Mouse (Mus musculus): ENCODE data around the gene Sec24a. TPM values are rescaled to one million over a fixed set of nuclear protein-coding genes. Genes with fewer than 3 reads are reported as not detected.
"Not testable (repeated sequence)": the region's sequence is repeated elsewhere in the genome, so short reads cannot be mapped to it uniquely, and the experiment has no call there.

Sec24a gene
- polyA plus RNA-seq, 1 experiment from 2014 or later: 21.2 TPM

- peak overlapping the region; percentile 100 for H3K4me3 ChIP-seq (ENCODE audit: low read length)
- WGBS: under 1% methylated on average over 46 of the region's 46 CpGs
Measured at GRCm38 (mm10) chr11:51755621-51756311, 7.7 kb downstream of the Sec24a start.

GRCm38 (mm10) chr11:51751623-51752225 is 11.7 kb downstream of the Sec24a start:
- H3K27ac ChIP-seq (ENCODE audit: low read length); H3K9ac ChIP-seq (ENCODE audit: low read depth, low read length); ATAC-seq; H3K4me2 ChIP-seq (ENCODE audit: low read depth, low read length); H3K27me3 ChIP-seq (replicated peaks; ENCODE audit: control insufficient read depth, insufficient read depth, low read length); H3K36me3 ChIP-seq (ENCODE audit: control insufficient read depth, insufficient read depth, low read length); H3K4me3 ChIP-seq (ENCODE audit: low read length); H3K9me3 ChIP-seq (ENCODE audit: control insufficient read depth, low read length): not testable (repeated sequence)
- H3K4me1 ChIP-seq (ENCODE audit: control insufficient read depth, insufficient read depth, low read length): peaks cover 11% of the 10 kb centered on the region; the same call in 1 of the 2 replicates
- 79% methylated on average over 6 of the region's 6 CpGs for WGBS

More at GRCm38 (mm10) chr11:51755621-51756311, 7.7 kb downstream of the Sec24a start:
- Histone ChIP-seq H3K9ac (ENCODE audit: low read depth, low read length) (peak overlapping the region; percentile 99), H3K4me2 (ENCODE audit: low read depth, low read length) (peak overlapping the region; percentile 80), H3K9me3 (ENCODE audit: control insufficient read depth, low read length) (no peaks in the 10 kb centered on the region), H3K36me3 (ENCODE audit: control insufficient read depth, insufficient read depth, low read length) (0 out of 2 replicates have a peak, but pooled peaks cover 4% of the 10 kb centered on the region), H3K27ac (ENCODE audit: low read length) (peak overlapping the region; percentile 91), H3K27me3 (replicated peaks; ENCODE audit: control insufficient read depth, insufficient read depth, low read length) (no peaks in the 10 kb centered on the region), H3K4me1 (ENCODE audit: control insufficient read depth, insufficient read depth, low read length) (peaks cover 11% of the 10 kb centered on the region; the same call in 1 of the 2 replicates)
- peak; percentile 70 for ATAC-seq

GRCm38 (mm10) chr11:51746096-51746495 is 17.3 kb downstream of the Sec24a start:
- Histone ChIP-seq H3K9ac (ENCODE audit: low read depth, low read length) (no peak overlapping the region), H3K4me2 (ENCODE audit: low read depth, low read length) (no peak overlapping the region), H3K27me3 (replicated peaks; ENCODE audit: control insufficient read depth, insufficient read depth, low read length) (no peaks in the 10 kb centered on the region), H3K27ac (ENCODE audit: low read length) (no peak overlapping the region), H3K4me1 (ENCODE audit: control insufficient read depth, insufficient read depth, low read length) (peaks cover 3% of the 10 kb centered on the region; the same call in 1 of the 2 replicates), H3K4me3 (ENCODE audit: low read length) (no peak overlapping the region), H3K36me3 (ENCODE audit: control insufficient read depth, insufficient read depth, low read length) (0 out of 2 replicates have a peak, but pooled peaks cover 4% of the 10 kb centered on the region), H3K9me3 (ENCODE audit: control insufficient read depth, low read length) (no peaks in the 10 kb centered on the region)
- WGBS: 40% methylated on average over 1 of the region's 1 CpGs
- ATAC-seq: no peak

GRCm38 (mm10) chr11:51740701-51741100 is 22.7 kb downstream of the Sec24a start:
- 0 out of 2 replicates have a peak, but pooled peaks cover 3% of the 10 kb centered on the region for H3K4me1 ChIP-seq (ENCODE audit: control insufficient read depth, insufficient read depth, low read length)
- WGBS: 85% methylated on average over 3 of the region's 3 CpGs
- H3K9me3 ChIP-seq (ENCODE audit: control insufficient read depth, low read length): no peaks in the 10 kb centered on the region
- H3K4me3 ChIP-seq (ENCODE audit: low read length): no peak overlapping the region
- no peak overlapping the region for H3K4me2 ChIP-seq (ENCODE audit: low read depth, low read length)
- H3K9ac ChIP-seq (ENCODE audit: low read depth, low read length): no peak overlapping the region
- ATAC-seq: no peak
- no peak overlapping the region for H3K27ac ChIP-seq (ENCODE audit: low read length)
- H3K27me3 ChIP-seq (replicated peaks; ENCODE audit: control insufficient read depth, insufficient read depth, low read length): no peaks in the 10 kb centered on the region
- H3K36me3 ChIP-seq (ENCODE audit: control insufficient read depth, insufficient read depth, low read length): peaks cover 9% of the 10 kb centered on the region; the same call in 1 of the 2 replicates

- 67% methylated on average over 3 of the region's 3 CpGs for whole genome bisulfite sequencing
- H3K9ac ChIP-seq (ENCODE audit: low read depth, low read length): no peak overlapping the region
- H3K27ac ChIP-seq (ENCODE audit: low read length): no peak overlapping the region
- no peaks in the 10 kb centered on the region for H3K27me3 ChIP-seq (replicated peaks; ENCODE audit: control insufficient read depth, insufficient read depth, low read length)
- H3K4me3 ChIP-seq (ENCODE audit: low read length): no peak overlapping the region
- peak; percentile 94 for ATAC-seq
- 0 out of 2 replicates have a peak, but pooled peaks cover 3% of the 10 kb centered on the region for H3K4me1 ChIP-seq (ENCODE audit: control insufficient read depth, insufficient read depth, low read length)
- no peak overlapping the region for H3K4me2 ChIP-seq (ENCODE audit: low read depth, low read length)
- peaks cover 11% of the 10 kb centered on the region; the same call in 1 of the 2 replicates for H3K36me3 ChIP-seq (ENCODE audit: control insufficient read depth, insufficient read depth, low read length)
- no peaks in the 10 kb centered on the region for H3K9me3 ChIP-seq (ENCODE audit: control insufficient read depth, low read length)
Measured at GRCm38 (mm10) chr11:51738651-51739403, 24.6 kb downstream of the Sec24a start.

GRCm38 (mm10) chr11:51734218-51734617 is 29.2 kb downstream of the Sec24a start:
- not testable (repeated sequence) for ATAC-seq; H3K27ac ChIP-seq (ENCODE audit: low read length); H3K9me3 ChIP-seq (ENCODE audit: control insufficient read depth, low read length); H3K27me3 ChIP-seq (replicated peaks; ENCODE audit: control insufficient read depth, insufficient read depth, low read length); H3K4me1 ChIP-seq (ENCODE audit: control insufficient read depth, insufficient read depth, low read length); H3K4me2 ChIP-seq (ENCODE audit: low read depth, low read length); H3K4me3 ChIP-seq (ENCODE audit: low read length); H3K9ac ChIP-seq (ENCODE audit: low read depth, low read length)
- peaks cover 13% of the 10 kb centered on the region for H3K36me3 ChIP-seq (ENCODE audit: control insufficient read depth, insufficient read depth, low read length)
- WGBS: 96% methylated on average over 12 of the region's 13 CpGs

- 72% methylated on average over 1 of the region's 1 CpGs for WGBS
- Histone ChIP-seq H3K9me3 (ENCODE audit: control insufficient read depth, low read length) (no peaks in the 10 kb centered on the region), H3K36me3 (ENCODE audit: control insufficient read depth, insufficient read depth, low read length) (peaks cover 13% of the 10 kb centered on the region), H3K27me3 (replicated peaks; ENCODE audit: control insufficient read depth, insufficient read depth, low read length) (no peaks in the 10 kb centered on the region), H3K9ac (ENCODE audit: low read depth, low read length) (no peak overlapping the region), H3K4me2 (ENCODE audit: low read depth, low read length) (no peak overlapping the region), H3K4me1 (ENCODE audit: control insufficient read depth, insufficient read depth, low read length) (no peaks in the 10 kb centered on the region), H3K4me3 (ENCODE audit: low read length) (no peak overlapping the region), H3K27ac (ENCODE audit: low read length) (no peak overlapping the region)
- no peak for ATAC-seq
Measured at GRCm38 (mm10) chr11:51732883-51733282, 30.6 kb downstream of the Sec24a start.

GRCm38 (mm10) chr11:51721066-51721465 is 42.4 kb downstream of the Sec24a start:
- 90% methylated on average over 11 of the region's 11 CpGs for WGBS
- H3K36me3 ChIP-seq (ENCODE audit: control insufficient read depth, insufficient read depth, low read length): peaks cover 25% of the 10 kb centered on the region
- H3K4me2 ChIP-seq (ENCODE audit: low read depth, low read length): no peak overlapping the region

GRCm38 (mm10) chr11:51707080-51707479 is 56.4 kb downstream of the Sec24a start:
- peaks cover 9% of the 10 kb centered on the region for H3K36me3 ChIP-seq (ENCODE audit: control insufficient read depth, insufficient read depth, low read length)
- H3K27me3 ChIP-seq (replicated peaks; ENCODE audit: control insufficient read depth, insufficient read depth, low read length): no peaks in the 10 kb centered on the region
- no peak for ATAC-seq
- H3K4me1 ChIP-seq (ENCODE audit: control insufficient read depth, insufficient read depth, low read length): no peaks in the 10 kb centered on the region
- H3K4me2 ChIP-seq (ENCODE audit: low read depth, low read length): no peak overlapping the region
- H3K9me3 ChIP-seq (ENCODE audit: control insufficient read depth, low read length): no peaks in the 10 kb centered on the region
- no peak overlapping the region for H3K9ac ChIP-seq (ENCODE audit: low read depth, low read length)
- no peak overlapping the region for H3K27ac ChIP-seq (ENCODE audit: low read length)
- 98% methylated on average over 13 of the region's 13 CpGs for WGBS
- no peak overlapping the region for H3K4me3 ChIP-seq (ENCODE audit: low read length)

More at GRCm38 (mm10) chr11:51721066-51721465, 42.4 kb downstream of the Sec24a start:
- no peaks in the 10 kb centered on the region for H3K27me3 ChIP-seq (replicated peaks; ENCODE audit: control insufficient read depth, insufficient read depth, low read length)
- H3K4me1 ChIP-seq (ENCODE audit: control insufficient read depth, insufficient read depth, low read length): no peaks in the 10 kb centered on the region
- H3K27ac ChIP-seq (ENCODE audit: low read length): no peak overlapping the region
- H3K9me3 ChIP-seq (ENCODE audit: control insufficient read depth, low read length): no peaks in the 10 kb centered on the region
- H3K9ac ChIP-seq (ENCODE audit: low read depth, low read length): no peak overlapping the region
- ATAC-seq: no peak
- H3K4me3 ChIP-seq (ENCODE audit: low read length): no peak overlapping the region

Data from intestine, embryonic 16.5 days (tissue).